Mouse (Mus musculus) MEL-GATA-1-ER (cell line): ENCODE data around the gene Ankfn1.

ENCODE experiments used
- DNase-seq: peaks from one replicate; pipeline ENCODE4 v3.0.0-alpha.2; 2012; ENCODE audit warnings: low read depth; ENCODE audit errors: extremely low read depth

Gene Ankfn1

DNA sequence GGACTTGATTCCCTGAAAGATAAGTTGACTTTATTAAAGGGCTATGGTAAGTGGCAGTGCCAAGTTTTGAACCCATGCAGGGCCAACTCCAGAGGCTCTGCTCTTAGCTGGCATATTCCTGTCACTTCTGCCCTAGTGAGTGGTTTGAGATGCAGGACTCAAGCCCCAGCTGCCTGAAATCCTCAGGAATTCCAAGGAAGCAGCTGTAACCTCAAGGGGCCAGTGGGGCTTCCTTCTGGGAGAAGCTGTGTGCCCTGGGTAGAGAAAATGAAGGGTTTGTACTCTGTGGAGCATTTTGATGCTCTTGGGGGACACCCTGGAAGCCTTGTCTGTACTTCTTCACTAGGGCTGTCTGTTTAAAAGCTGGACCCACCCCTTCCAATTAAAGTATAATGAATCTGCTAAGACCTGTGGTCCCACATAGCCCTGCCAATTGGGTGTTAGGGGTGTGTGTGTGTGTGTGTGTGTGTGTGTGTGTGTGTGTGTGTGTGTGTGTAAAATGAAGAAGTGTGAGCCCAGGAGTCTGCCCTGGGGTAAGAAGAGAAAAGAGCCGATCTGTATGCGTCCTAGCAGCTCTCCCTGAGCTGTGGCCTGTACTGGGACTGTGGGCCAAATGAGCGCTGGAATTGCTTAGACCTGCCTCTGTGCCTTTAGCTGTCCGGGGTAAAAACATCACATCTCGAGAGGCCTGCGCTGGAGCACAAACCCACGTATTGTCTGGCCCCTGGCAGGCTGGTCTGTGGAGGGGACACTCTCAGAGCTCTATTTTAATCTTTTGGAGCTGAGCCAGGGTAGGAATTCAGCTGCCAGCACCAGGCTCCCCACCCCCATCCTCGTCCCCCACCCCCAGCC is 395.4 kb downstream of the Ankfn1 start:
- no peak for DNase-seq

DNA sequence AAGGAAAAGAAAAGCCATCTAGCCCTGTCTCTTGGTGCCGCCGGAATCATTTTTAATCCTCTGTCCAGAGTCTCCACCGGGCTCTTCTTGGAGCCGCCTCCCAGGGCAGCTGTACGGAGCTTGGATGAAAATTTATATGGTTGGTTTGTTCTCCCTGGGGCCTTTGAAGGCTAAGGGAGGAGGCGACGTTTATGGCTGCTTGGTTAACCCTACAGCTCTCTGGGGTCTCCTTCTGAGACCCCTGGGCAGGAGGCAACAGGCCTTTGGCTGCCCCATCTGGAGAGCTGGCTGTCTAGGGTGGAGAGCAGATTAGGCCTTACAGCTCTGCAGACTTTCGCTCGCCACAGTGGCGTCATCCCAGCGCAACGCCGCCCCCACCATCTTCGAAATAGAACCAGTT is 406.5 kb downstream of the Ankfn1 start:
- DNase-seq, result no peak

DNA sequence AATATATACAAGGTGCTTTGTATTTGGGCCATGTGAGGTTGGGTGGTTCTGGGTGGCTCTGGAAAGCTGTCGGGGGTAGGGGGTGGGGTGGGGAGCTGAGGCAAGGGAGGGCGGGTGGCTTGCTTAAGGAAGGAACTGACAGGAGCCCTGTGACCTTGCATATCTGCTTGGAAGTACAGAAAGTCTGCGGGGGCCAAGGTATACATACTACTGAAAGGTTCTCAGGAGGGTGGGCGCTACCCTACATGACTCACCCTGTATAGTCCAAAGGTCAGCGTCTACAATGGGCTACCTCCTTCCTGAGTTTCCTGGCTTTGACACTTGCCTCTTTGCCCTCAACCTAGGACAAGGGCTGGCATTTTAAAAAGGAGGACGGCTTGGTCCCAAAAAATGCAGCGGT is 407.1 kb downstream of the Ankfn1 start:
- DNase-seq, result no peak

DNA sequence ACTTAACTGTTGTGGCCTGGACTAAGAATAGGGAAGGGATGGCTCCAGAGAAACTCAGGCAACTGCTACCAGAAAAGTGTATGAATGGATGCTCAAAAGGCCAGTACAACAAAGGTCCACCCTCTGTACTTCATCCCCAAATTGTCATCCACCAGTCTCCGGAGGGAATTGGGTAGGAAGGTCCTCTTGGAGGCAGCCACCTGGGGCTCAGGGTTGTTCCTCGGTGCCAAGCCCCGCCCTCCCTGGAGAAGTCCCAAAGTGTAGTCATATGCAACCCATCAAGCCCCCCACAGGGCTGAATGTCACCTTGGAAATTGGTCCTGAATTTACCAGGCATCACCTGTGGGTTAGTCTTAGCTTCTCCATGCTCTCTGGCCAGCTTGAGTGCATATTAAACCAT is 413.5 kb downstream of the Ankfn1 start:
- no peak for DNase-seq

DNA sequence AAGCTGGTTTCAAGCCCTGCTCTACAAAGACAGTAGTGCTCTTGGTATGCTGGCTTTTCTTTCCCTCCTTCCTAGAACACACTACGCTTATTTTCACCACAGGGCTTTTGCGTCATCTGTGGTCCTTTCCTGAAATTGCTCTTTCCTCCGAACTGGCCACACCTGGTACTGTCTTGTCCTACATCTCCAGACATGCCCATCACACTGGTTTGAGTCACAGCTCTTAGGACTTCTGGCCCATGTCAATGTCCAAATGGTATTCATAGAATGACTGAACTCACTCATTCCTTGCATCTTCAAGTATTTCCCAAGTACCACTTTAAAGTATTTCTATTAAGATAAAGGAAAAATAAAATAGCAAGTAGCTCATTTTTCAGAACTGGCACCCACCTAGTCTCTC is 416.6 kb downstream of the Ankfn1 start:
- DNase-seq, result no peak

DNA sequence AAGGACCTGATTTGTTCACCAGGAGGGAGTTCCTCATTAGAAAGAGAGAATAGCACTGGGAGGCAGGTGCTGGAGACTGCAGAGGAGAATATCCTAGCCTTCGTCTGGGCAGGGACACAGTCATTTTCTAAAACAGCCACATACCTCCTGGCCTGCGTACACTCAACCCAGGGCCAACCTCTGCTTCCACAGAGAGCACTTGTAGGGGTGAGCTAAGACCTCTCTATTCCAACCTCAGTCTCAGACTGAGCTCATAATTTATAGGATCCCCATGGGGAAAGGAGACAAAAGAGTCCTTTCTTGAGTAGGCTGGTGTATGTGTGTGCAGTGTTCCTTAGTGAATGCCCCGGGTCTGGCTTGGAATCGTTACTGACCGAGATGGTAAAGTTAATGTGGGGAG is 418.9 kb downstream of the Ankfn1 start:
- no peak for DNase-seq

DNA sequence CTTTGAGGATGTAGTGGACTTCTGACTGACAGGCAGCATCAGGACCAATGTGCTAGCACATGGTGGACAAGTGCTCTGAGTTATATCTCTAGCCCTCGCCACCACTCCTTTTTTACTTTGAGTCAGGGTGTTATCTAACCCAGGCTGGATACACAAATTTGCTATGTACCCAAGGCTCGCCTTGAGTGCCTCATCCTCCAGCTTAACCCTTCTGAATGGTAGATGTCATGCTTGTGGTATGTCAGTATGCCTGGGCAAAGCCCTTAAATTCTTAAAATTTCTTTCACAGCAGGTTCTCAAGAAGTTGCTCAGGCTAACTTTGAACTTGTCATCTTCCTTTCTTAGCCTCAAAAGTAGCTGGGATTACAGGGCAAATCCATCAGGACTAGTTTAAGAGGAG is 421.0 kb downstream of the Ankfn1 start:
- DNase-seq, result no peak

DNA sequence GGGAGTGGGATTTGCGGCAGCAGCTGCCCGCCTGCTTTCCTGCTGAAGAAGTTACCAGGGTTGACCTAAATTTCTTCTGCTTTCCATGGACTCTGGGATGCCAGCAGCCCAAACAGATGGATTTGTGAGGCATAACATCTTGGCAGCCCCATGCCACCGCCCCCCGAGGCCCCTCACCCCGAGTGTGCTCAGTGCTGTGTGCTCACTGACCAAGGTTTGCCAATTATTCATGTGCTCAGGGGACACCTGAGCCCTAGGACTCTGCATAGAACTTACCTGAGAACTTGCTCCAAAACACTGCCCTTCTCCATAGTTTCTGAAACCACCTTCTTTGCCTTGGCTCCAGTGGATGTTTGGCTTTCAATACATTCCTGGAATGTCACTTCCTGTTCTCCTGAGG is 421.4 kb downstream of the Ankfn1 start:
- no peak for DNase-seq

DNA sequence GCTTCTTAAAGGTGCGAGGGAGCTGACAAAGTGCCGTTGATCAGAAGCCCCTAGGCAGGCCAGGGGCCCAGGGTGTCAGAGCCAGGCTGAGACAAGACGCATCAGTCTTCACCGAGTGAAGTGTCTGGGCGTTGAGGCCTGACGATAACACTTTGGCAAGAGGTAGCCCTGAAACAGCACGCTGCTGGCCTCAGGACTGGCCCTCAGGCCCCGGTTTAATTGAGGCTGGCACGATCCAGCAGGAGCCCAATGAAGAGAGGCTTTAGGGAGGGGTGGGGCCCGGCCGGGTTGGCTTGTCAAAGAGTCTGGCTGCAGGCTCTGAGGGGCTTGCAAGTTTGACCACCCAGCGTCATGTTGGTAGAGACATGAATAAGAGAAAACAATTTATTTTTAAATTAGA is 437.2 kb downstream of the Ankfn1 start:
- no peak for DNase-seq
